Mouse (Mus musculus) lung, embryonic 16.5 days (tissue): ENCODE results near the gene Ssbp3. TPM values are rescaled to one million over a fixed set of nuclear protein-coding genes. Genes with fewer than 3 reads are reported as not detected.

Experiments
- ATAC-seq: fragments of 200-750 bp; cut with Nextera tagmentation; 2 replicates; pipeline ENCODE4 v1.8.0; 2017; ENCODE audit warnings: low read depth, mild to moderate bottlenecking, moderate library complexity
- H3K27ac ChIP-seq: fragments of 300-500 bp; sonication (generic); 2 replicates; pipeline ENCODE4 v1.5.1; 2014; ENCODE audit warnings: mild to moderate bottlenecking, control low read depth, low read length
- H3K27me3 ChIP-seq: fragments of 300-500 bp; sonication (generic); 2 replicates; pipeline ENCODE4 v1.6.1; 2014; ENCODE audit warnings: low read depth, low read length, mixed read lengths; ENCODE audit not compliant: control insufficient read depth, insufficient read depth
- H3K36me3 ChIP-seq: fragments of 300-500 bp; sonication (generic); 2 replicates; pipeline ENCODE4 v1.6.1; 2014; ENCODE audit warnings: low read length; ENCODE audit not compliant: control insufficient read depth, insufficient read depth
- H3K4me1 ChIP-seq: fragments of 300-500 bp; sonication (generic); replicated peaks from 2 replicates; pipeline ENCODE4 v1.6.1; 2014; ENCODE audit warnings: low read length, mixed read lengths; ENCODE audit not compliant: control insufficient read depth, insufficient read depth
- H3K4me2 ChIP-seq: fragments of 300-500 bp; sonication (generic); 2 replicates; pipeline ENCODE4 v1.6.1; 2014; ENCODE audit warnings: low read depth, low read length, control low read depth
- H3K4me3 ChIP-seq: fragments of 300-500 bp; sonication (generic); 2 replicates; pipeline ENCODE4 v1.5.1; 2014; ENCODE audit warnings: mild to moderate bottlenecking, low read length, control low read depth
- H3K9ac ChIP-seq: fragments of 300-500 bp; sonication (generic); 2 replicates; pipeline ENCODE4 v1.6.1; 2014; ENCODE audit warnings: low read length, control low read depth
- H3K9me3 ChIP-seq: fragments of 300-500 bp; sonication (generic); 2 replicates; pipeline ENCODE4 v1.6.1; 2016; ENCODE audit warnings: low read length; ENCODE audit not compliant: control insufficient read depth
- WGBS: fragments of 180-500 bp; shearing (Covaris S2); extraction: QIAGEN DNeasy Blood & Tissue Kit; methylation state at CpG from one replicate; pipeline ENCODE4 v1.1.7; 2014; 5-methylcytosine and 5-hydroxymethylcytosine counted together
- polyA plus RNA-seq: library from polyadenylated mRNA; unstranded; fragments of >200 nt; fragmentation: Nextera tagmentation; extraction: Ambion mirVana; gene quantifications from 2 replicates; pipeline ENCODE4 v1.2.1, GENCODE M21; 2015

Ssbp3 gene
- polyA plus RNA-seq, 1 experiment from 2014 or later, result 61.7 TPM

DNA sequence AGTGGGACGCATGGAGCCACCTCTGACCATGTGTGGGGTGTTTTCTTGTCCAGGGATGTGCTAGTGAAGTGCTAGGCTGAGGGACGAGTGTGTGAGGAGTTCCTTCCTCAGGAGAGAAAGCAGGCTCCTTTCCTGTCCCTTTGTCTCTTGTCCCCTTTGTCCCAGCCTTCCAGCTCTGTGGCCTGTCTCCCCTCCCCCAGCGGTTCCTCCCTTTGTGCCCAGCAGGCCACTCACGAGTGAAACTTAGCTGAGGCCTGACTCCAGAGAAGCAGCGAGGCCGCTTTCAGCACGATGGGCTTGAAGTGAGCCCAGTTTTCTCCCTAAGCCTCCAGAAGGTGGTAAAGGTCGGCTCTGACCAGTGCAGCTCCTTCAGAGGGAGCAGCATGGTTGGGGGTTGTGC, 26.2 kb downstream of the Ssbp3 start:
- H3K4me1 ChIP-seq, result peaks cover 67% of the 10 kb centered on the region
- H3K9ac ChIP-seq, result peak overlapping the region; percentile 16; the same call in 1 of the 2 replicates
- no peaks in the 10 kb centered on the region for H3K27me3 ChIP-seq
- no peak for ATAC-seq
- WGBS, result 34% methylated on average over 8 of the region's 8 CpGs
- H3K27ac ChIP-seq, result peak overlapping the region; percentile 59
- H3K36me3 ChIP-seq, result no peaks in the 10 kb centered on the region; the same call in 1 of the 2 replicates
- no peak overlapping the region for H3K4me2 ChIP-seq
- H3K9me3 ChIP-seq, result no peaks in the 10 kb centered on the region
- no peak overlapping the region for H3K4me3 ChIP-seq

DNA sequence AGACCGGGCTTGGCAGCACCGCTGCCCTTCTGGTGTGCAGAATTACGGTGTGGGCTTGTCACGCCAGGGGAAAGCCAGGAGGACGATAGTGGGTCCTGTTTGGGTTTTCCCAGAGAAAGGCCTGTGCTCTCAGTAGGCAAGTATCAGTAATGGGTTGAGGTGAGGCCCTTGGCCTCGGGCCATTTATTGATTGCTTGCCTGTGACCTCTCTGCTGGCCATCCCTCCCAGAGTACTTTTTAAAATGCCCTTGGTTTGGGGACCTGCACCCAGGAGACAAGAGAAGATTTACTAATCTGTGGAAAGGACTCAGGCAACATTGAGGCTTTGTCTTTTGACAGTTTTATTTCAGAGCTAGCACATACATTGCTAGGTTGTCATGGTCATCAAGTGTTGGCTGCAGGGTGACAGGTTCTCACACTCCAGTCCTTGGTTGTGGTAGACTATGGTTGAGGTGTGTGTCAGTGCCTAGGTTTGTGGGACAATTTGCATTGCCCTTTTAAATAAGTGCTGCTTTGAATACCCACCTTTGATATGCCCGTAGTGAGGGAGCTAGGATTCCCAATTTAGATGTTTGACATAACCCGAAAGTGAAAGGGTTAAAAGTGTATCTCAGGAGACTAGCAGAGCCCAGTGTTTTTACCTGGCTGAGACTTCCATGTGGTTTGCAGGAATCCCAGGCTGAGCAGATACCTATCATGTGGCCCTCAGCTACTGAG, 28.2 kb downstream of the Ssbp3 start:
- Histone ChIP-seq H3K9me3 (no peaks in the 10 kb centered on the region), H3K4me2 (no peak overlapping the region), H3K4me1 (peaks cover 70% of the 10 kb centered on the region), H3K27ac (no peak overlapping the region), H3K36me3 (no peaks in the 10 kb centered on the region; the same call in 1 of the 2 replicates), H3K27me3 (no peaks in the 10 kb centered on the region), H3K9ac (no peak overlapping the region), H3K4me3 (no peak overlapping the region)
- ATAC-seq, result no peak
- WGBS, result 64% methylated on average over 8 of the region's 8 CpGs

GRCm38 (mm10) chr4:106939223-106939918, 28.9 kb downstream of the Ssbp3 start:
- Histone ChIP-seq H3K27ac (peak overlapping the region; percentile 28; the same call in 1 of the 2 replicates), H3K9me3 (no peaks in the 10 kb centered on the region), H3K4me2 (no peak overlapping the region), H3K4me3 (no peak overlapping the region), H3K36me3 (no peaks in the 10 kb centered on the region; the same call in 1 of the 2 replicates), H3K27me3 (no peaks in the 10 kb centered on the region), H3K4me1 (peaks cover 63% of the 10 kb centered on the region), H3K9ac (no peak overlapping the region)
- 12% methylated on average over 6 of the region's 6 CpGs for WGBS
- ATAC-seq, result peak; percentile 75

- peaks cover 62% of the 10 kb centered on the region for H3K4me1 ChIP-seq
- WGBS, result 42% methylated on average over 4 of the region's 4 CpGs
- no peak for ATAC-seq
- H3K9me3 ChIP-seq, result no peaks in the 10 kb centered on the region
- H3K4me2 ChIP-seq, result no peak overlapping the region
- H3K9ac ChIP-seq, result no peak overlapping the region
- H3K27me3 ChIP-seq, result no peaks in the 10 kb centered on the region
- H3K4me3 ChIP-seq, result no peak overlapping the region
- H3K36me3 ChIP-seq, result no peaks in the 10 kb centered on the region; the same call in 1 of the 2 replicates
- peak overlapping the region; percentile 28; the same call in 1 of the 2 replicates for H3K27ac ChIP-seq
These were observed 29.4 kb downstream of the Ssbp3 start for GRCm38 (mm10) chr4:106939919-106940227.

DNA sequence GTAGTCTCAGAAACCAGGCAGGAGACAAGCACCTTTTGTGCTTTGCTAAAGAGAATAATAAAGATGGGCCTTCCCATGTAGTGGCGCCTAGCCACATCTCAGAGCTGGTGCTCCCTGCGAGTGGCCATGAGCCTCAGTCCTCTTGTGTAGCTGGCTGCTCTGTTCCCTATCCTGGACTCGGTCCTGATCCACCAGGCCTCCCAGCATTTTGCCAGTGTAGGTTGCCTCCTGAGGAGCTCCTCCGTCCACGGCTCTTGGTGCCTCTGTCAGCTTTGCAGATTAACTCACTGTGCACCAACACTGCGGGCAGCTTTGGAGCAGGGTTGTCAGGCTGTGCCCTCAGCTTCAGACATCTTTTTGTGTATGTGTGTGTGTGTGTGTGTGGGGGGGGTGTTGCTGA, 30.4 kb downstream of the Ssbp3 start:
- no peak for ATAC-seq
- Histone ChIP-seq H3K27me3 (no peaks in the 10 kb centered on the region), H3K4me3 (no peak overlapping the region), H3K4me2 (no peak overlapping the region), H3K9me3 (no peaks in the 10 kb centered on the region), H3K4me1 (peaks cover 55% of the 10 kb centered on the region), H3K9ac (no peak overlapping the region), H3K36me3 (no peaks in the 10 kb centered on the region), H3K27ac (no peak overlapping the region)
- 56% methylated on average over 6 of the region's 6 CpGs for WGBS

- Histone ChIP-seq H3K4me2 (no peak overlapping the region), H3K4me3 (no peak overlapping the region), H3K36me3 (no peaks in the 10 kb centered on the region), H3K4me1 (peaks cover 50% of the 10 kb centered on the region), H3K27me3 (no peaks in the 10 kb centered on the region), H3K9ac (no peak overlapping the region), H3K27ac (no peak overlapping the region), H3K9me3 (no peaks in the 10 kb centered on the region)
- ATAC-seq, result no peak
These were observed 31.0 kb downstream of the Ssbp3 start for GRCm38 (mm10) chr4:106941475-106941874.

GRCm38 (mm10) chr4:106942491-106942890, 32.0 kb downstream of the Ssbp3 start:
- Histone ChIP-seq H3K4me3 (no peak overlapping the region), H3K27me3 (no peaks in the 10 kb centered on the region), H3K27ac (no peak overlapping the region), H3K36me3 (no peaks in the 10 kb centered on the region), H3K4me1 (peaks cover 44% of the 10 kb centered on the region), H3K4me2 (no peak overlapping the region), H3K9me3 (no peaks in the 10 kb centered on the region), H3K9ac (no peak overlapping the region)
- ATAC-seq, result no peak
- 59% methylated on average over 4 of the region's 4 CpGs for WGBS

DNA sequence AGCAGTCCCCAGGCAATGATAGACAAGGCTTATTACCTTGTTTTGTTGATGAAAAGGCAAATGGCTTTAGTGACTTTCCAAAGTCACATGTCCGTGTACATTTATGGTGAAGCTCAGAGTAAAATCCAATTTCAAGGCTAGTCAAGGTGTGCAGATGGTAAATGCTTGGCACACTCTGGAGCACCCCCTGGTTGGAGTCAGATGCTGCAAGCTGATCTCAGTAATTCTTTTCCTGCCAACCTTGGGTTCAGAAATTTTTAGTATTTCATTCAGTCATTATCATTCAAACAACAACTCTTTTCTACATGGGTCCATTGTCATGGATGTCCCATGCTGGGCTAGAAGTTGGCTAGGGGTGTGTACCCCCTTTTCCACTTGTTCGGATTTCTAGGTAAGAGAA, 33.1 kb downstream of the Ssbp3 start:
- WGBS, result 87% methylated on average over 2 of the region's 2 CpGs
- H3K4me1 ChIP-seq, result peaks cover 53% of the 10 kb centered on the region
- no peaks in the 10 kb centered on the region for H3K9me3 ChIP-seq
- H3K4me3 ChIP-seq, result no peak overlapping the region
- H3K4me2 ChIP-seq, result no peak overlapping the region
- no peaks in the 10 kb centered on the region for H3K27me3 ChIP-seq
- H3K36me3 ChIP-seq, result no peaks in the 10 kb centered on the region
- no peak for ATAC-seq
- H3K27ac ChIP-seq, result no peak overlapping the region
- no peak overlapping the region for H3K9ac ChIP-seq

GRCm38 (mm10) chr4:106944898-106945297, 34.4 kb downstream of the Ssbp3 start:
- Histone ChIP-seq H3K27ac (no peak overlapping the region), H3K36me3 (no peaks in the 10 kb centered on the region), H3K9ac (no peak overlapping the region), H3K9me3 (no peaks in the 10 kb centered on the region), H3K4me3 (no peak overlapping the region), H3K4me2 (no peak overlapping the region), H3K4me1 (peaks cover 52% of the 10 kb centered on the region), H3K27me3 (no peaks in the 10 kb centered on the region)
- whole genome bisulfite sequencing, result 63% methylated on average over 3 of the region's 3 CpGs
- no peak for ATAC-seq
